Mouse (Mus musculus) adrenal gland, adult 8-10 months (tissue): ENCODE measurements around the gene Cabin1. TPM values are rescaled to one million over a fixed set of nuclear protein-coding genes. Genes with fewer than 3 reads are reported as not detected.

Source experiments
- DNase-seq: peaks from one replicate; pipeline ENCODE4 v3.0.0; 2022
- total RNA-seq, 4 experiments: library from RNA; stranded (reverse); gene quantifications; 2 replicates each; pipeline ENCODE4 v1.2.4; 2022

The Cabin1 gene
- total RNA-seq, 4 experiments from 2014 or later, result 35.7 to 69.0 (median 43.8) TPM

DNA sequence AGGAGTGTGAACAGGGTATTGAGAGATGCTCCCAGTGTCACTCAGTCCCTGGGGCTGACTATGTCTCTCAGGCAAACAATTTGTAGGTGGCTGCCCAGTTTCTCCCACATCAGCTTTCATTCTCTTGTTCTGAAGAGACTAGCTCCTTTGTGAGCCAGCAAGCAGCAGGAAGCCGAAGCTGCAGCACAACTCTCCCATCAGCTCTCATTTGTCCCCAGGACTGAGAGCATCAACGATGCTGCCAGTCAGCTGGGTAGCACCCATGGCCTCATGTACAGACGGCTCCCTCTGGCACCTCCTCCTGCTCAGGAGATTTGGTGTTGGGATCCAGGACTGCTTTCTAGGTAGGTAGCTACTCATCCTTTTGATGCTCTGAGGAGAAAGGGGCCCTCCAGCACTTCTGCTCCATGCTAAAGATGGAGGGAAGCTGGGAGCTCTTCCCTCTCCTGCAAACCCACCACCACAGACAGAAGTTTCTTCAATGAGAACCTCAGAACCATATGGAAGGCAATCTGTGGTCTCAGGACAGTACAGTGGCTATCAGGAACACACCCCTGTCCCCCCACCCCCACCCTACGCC, 97.6 kb downstream of the Cabin1 start:
- DNase-seq, result no peak

GRCm38 (mm10) chr10:75664673-75665270, 99.4 kb downstream of the Cabin1 start:
- no peak for DNase-seq

- no peak for DNase-seq
These were observed 101.6 kb downstream of the Cabin1 start for GRCm38 (mm10) chr10:75662575-75662974.

DNA sequence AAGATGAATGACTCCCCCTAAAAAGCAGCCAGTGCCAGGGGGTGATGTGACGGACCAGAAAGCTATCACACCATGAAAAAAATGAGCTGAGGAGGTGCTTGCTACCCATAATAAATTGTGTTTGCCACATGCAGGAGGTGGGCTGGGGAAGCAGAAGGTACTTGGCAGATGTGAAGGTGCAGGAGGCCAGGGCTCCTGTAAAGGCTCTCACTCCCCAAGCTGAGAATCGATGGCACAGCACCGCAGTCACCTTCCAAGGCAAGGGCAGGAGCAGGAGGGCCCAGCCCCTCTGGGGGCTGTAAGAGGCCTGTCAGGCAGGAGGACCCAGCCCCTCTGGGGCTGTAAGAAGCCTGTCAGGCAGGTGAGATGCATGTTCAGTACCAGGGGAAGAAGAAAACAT, 102.3 kb downstream of the Cabin1 start:
- DNase-seq, result no peak

DNA sequence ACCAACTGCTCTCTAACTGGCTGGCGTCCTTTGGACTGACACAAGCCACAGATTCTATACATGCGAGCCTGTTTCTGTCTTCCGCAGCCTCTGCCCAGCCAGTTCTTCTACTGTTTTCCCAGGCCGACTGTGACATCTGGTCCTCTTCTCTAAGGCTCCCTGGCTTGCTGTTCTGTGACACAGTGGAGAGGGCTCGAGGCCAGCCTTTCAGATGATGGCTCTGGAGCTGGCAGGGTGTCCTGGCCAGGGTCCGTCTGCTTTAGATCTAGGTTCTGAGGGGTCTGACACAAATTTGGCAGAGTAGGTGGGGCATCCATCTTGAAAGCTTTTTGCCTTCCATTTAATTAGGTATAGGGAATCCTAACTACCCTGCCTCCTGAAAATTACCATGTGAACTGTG, 102.8 kb downstream of the Cabin1 start:
- no peak for DNase-seq

GRCm38 (mm10) chr10:75657772-75658171, 106.4 kb downstream of the Cabin1 start:
- DNase-seq, result no peak

DNA sequence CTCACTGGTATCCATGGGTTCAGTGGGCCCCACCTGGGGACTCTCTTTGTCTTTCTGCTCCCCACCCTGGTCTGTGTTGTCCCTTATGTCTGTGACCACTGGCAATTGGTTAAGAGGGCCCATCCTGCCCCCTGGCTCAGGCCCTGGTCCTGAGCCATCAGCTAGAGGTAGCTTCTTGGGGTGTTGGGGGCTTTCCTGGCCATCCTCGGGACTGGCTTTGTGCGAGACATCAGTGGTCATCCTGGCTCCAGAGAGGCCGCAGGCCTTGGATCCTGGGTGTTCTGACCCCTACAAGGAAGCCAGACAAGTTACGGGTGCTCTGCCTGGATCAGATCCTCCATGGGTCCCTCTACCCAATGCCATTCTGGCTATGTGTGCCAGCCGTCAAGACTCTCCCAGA, 107.0 kb downstream of the Cabin1 start:
- no peak for DNase-seq

DNA sequence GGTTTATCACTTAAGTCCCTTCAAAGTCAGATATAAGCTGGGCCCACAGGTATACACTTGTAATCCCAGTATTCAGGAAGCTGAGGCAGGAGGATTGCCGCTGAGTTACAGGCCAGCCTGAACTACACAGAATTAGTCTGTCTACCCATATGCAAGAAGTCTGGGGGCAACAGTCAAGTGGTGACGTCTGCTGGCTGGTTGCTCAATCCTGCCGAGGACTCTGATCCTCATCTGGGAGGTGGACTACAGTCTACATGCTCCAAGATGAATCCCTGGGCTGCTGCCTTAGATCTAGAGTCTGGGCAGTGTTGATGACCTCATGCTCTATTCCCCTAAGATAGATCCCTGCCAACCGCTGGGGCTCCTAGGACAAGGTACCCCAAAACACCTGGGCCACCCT, 110.1 kb downstream of the Cabin1 start:
- DNase-seq, result no peak

DNA sequence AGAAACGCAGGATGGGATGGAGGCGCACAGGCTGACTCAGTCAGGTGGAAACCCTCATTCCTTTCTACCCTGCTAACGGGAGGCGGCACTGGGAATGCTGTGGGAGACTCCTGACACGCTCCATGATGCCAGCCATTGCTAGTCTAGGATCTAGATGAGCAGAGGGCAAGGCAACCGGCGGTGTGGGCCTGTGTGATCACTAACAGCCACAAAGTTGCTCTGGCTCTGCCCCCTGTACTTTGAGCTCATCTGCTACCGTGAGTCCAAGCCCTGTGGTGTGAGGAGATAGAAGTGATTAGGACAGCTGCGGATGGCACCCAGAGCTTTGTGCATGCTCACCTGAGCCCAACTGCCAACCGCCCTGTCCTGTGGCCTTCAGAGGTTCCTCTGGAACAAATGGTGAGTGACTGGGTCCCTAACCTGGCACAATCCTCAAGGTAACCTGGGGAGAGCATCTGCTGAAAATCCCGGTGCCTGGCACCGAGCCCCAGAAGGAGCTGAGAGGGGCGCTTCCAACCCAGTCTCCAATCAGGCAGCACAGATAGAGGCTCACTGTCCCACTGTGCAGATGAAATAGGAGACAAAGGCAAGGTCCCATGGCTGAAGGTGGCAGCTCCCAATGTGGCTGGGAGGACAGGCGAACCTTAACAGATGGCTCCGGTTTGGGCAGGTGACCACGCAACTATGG, 112.6 kb downstream of the Cabin1 start:
- DNase-seq, result no peak

- DNase-seq, result no peak
These were observed 113.7 kb downstream of the Cabin1 start for GRCm38 (mm10) chr10:75650306-75650902.

DNA sequence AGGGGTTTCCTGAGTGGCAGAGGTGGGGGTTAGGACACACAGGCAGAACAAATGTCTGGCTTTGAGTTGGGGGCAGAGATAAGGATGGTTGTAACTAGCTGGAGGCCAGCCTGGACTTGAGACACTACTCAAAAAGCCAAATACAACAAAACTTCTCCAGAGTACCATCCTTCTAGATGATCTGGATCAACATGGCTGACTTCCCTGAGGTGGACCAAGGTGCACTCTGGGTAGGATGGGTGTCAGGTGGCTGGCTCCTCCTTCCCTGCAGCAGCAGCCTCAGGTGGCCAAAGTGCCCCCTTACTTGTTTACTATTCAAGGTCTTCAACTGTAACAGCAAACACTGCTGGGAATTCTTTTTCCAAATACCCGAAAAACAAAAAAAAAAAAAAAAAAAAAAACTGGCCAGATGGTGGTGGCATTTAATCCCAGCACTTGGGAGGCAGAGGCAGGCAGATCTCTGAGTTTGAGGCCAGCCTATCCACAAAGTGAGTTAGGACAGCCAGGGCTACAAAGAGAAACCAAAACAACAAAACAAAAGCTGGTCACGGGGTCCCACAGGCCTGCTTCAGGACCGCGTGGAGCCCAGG, 114.6 kb downstream of the Cabin1 start:
- no peak for DNase-seq

GRCm38 (mm10) chr10:75649001-75649400, 115.1 kb downstream of the Cabin1 start:
- DNase-seq, result no peak

- no peak for DNase-seq
These were observed 116.0 kb downstream of the Cabin1 start for GRCm38 (mm10) chr10:75648091-75648490.

GRCm38 (mm10) chr10:75647362-75647761, 116.8 kb downstream of the Cabin1 start:
- DNase-seq, result no peak

- no peak for DNase-seq
These were observed 117.7 kb downstream of the Cabin1 start for GRCm38 (mm10) chr10:75646406-75646805.

GRCm38 (mm10) chr10:75645616-75646015, 118.5 kb downstream of the Cabin1 start:
- no peak for DNase-seq

DNA sequence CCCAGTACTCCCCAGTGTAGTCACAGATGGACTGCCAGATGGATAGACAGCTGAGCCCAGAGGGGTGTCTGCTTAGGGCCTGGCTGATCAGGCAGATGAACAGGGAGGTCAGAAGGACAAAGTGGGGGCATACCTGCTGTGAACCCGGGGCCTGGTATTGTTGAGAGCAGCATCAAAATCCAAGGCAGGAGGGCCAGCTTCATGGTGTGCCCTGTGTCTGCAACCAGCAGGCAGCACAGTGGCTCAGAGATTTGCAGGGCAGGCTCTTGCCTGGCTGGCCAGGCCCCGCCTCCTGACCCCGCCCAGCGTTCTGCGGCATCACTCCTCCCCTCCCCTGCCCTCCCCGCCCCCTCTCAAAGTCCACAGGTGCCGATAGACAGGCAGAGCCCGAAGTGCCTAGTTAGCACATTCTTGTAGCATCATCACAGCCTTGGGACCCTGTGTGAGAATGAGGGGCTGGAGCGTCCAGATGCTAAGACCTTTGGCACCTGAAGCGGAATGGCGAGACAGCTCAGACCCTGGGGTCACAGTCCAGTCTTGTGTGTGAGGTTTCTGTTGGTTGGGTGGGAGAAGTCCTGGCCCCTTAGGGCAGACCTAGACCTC, 120.3 kb downstream of the Cabin1 start, which contains the start of gene Susd2:
Gene Susd2, minus strand, starts transcription at position 268 of the 603 bp plus-strand sequence.
- DNase-seq, result no peak

DNA sequence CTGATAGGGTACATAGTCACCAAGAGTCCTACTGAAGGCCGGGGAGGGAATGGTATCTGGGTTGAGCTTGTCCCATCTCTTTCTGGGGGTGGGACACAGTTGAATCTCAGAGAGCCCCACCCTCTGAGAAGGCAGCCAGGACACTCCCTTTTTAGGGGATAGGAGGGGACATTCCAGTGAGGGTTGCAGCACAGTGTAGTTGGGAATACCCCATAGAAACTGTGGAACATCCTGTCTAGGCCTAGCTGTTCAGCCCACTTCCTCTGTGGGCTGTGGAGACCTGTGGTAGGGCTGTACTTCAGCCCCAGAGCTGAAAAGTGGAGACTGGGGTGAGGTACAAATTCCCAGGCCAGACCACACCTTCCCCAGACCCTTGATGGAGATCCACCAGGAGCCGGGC, 121.2 kb downstream of the Cabin1 start:
- DNase-seq, result no peak

DNA sequence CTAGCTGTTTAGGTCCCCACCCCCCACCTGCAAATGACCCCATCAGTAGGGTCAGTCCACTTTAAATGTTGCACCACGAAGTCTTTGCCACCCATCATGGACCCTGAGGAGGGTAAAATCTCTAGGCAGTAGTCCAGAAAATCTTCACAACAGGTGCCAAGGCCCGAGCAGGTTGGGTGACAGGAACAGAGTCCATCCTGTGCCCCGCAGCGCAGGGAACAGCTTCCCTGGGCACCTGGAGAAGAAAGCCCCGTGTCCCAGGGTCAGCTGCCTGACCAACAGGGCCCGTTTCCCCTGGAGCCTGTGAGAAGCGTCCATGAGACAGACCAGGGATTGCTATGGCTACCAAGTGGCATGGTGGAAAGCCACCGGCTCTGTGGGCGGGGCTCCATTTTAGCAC, 121.7 kb downstream of the Cabin1 start:
- no peak for DNase-seq

DNA sequence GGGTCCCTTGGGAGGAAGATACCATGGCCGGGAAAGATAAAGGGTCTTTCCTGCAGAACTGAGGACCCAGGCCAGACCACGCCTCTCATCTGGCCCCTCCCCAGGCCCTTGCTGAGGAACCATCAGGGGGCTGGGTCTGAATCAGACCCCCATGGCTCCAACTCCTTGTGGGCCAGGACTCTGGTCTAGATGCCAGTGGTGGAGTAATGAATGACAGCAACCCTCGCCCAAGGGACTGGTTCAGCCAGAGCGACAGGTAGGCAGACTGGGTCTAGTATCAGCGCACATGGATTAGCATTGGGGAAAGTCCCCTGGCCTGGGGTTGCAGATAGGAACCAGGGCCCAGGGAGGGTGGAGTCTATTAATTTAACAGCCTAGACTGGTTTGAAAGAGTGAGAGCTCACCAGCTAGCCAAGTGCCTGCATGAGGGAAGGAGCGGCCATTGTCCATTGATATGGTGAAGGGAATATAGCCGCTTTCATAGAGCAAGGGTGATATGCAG, 122.4 kb downstream of the Cabin1 start:
- no peak for DNase-seq

DNA sequence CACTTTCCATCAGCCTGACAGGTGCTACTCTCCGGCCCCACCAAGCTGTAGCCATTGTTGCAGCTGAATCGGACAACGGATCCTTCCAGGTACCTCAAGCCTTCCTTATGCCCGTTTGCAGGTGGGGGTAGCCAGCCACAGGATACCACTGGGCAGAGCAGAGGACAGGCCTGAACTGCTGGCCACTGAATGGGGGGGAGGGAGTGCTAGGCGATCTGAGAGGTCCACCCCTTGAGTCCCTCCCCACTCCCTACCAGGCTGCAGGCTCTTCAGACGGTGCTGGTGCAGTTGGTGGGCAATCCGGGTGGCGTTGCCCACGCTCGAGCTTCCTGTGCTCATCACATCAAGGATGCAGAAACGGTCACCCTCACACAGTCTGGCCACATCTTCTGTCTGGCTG, 126.4 kb downstream of the Cabin1 start:
- no peak for DNase-seq

GRCm38 (mm10) chr10:75636084-75636786, 127.9 kb downstream of the Cabin1 start:
- no peak for DNase-seq
